Mouse (Mus musculus): ENCODE results near the gene Fra10ac1.

Fra10ac1 gene

DNA sequence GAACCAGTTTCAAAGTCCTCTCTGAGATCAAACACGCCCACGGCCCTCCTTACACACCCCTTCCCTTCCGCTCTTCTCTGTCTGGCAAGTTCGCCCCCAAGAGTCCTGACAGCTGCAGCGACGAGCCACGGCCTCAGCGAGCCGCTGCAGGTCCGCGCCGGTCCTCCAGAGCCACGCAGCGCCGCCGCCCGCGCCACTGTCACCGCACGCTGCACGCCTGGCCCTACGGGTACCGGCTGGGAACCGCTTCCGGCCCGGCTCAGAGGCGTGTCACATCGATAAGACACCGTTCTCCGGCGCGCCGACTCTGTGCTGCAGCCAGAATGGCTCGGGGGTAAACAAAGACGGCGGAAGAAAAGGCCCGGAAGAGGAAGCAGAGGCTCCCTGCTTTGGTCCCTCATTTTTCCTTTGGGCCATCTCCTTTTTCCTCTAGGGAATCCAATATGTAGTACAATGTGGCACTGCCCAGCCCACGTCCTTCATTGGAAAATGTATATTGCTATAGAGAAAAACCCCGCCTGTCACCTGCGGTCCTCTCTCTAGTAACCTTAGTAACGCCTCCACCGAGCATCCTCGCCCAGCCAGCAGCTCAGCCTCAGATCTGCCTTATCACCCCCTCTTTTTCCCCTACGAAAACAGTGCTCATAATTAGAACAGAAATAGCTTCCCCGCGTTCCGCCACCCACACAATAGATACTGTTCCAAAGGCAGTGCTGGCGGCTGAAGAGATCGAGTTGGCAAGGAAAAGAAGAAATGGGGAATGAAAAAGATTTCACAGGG, at the start of gene Fra10ac1:
TSS of gene Fra10ac1 (minus strand) at position 252 of the 780 bp plus-strand sequence.
- peak; percentile 90 for DNase-seq (ENCODE audit: extremely low read depth, insufficient read length, low spot score)

DNA sequence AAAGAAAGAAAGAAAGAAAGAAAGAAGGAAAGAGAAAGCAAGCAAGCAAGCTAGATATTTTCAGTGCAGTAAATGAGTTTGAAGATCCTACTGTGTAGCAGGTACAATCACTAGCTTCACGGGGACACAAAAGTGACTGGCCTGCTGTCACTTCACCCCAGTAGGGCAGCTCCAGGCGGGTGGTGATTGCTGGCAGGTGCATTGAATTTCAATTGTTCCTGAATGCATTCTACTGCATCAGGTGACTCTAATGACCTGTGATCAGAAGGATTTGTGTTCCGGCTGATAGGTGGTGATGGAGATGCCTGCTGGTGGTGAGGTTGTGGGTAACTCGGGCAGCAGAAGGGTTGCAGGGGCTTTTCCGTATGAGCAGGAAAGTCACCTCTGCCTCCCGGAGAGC, 47.1 kb upstream of the Fra10ac1 start:
- DNase-seq (ENCODE audit: extremely low read depth, insufficient read length, low spot score), result no peak

DNA sequence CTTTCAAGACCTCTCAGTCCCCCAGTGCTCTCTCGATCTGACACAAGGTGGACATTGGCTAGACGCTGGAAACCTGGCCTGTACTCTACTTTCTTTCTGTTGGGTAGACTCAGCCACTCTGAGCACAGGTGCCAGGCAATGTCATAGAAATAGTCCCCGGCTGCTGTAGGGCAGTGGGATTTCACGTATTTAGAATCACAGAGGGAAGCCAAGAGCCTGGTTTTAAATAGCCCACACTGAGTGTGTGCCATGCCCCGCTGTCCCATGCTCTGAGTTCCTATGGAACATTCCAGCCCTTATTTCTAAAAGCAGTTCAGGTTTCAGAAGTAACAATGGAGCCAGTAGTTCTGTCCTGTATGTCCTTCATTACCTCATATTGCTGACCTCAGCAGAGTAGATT, 43.5 kb upstream of the Fra10ac1 start:
- DNase-seq (ENCODE audit: extremely low read depth, insufficient read length, low spot score), result no peak

DNA sequence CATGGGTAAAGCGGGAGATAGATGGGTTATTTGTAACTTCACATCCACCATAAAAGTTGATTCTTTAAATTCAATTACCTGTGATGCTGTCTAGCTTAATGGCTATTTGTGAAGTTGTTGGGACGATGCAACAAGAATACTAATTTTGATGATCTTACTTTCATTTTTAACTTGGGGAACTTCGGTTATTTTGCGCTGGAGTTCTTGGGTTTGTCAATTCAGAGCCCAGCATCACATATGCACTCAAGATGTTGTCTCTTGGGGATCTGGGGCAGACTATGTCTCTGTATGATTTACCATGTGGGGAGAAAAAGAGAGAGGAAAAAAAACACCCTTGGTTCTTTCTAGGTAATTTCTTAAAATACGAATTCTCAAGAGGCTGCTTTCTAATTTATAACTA, 41.8 kb upstream of the Fra10ac1 start:
- no peak for DNase-seq (ENCODE audit: extremely low read depth, insufficient read length, low spot score)

GRCm38 (mm10) chr19:38264505-38265500, 40.8 kb upstream of the Fra10ac1 start, which contains the start of gene Lgi1:
TSS of gene Lgi1 (plus strand) at chr19:38264536.
- no peak for DNase-seq (ENCODE audit: extremely low read depth, insufficient read length, low spot score)

GRCm38 (mm10) chr19:38263829-38264504, 40.0 kb upstream of the Fra10ac1 start:
- no peak for DNase-seq (ENCODE audit: extremely low read depth, insufficient read length, low spot score)

DNA sequence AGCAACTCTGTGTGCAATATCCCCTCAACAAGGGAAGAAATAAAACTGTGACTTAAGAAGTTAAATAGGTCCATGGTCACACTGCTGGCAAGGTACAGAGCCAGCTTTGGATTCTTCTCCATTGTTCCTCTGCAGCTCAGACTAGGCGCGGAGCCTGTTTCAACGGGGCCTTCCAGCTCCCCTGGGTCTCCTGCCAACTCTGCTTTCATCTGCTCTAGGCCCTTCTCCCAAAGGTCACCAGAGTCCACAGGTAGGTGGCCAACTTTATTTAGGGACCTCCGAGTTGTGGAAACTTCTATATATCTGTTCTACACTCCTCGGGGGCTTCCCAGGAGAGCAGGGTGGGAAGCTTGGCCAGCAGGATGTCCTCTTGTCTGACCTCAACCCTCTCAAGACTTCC, 37.4 kb upstream of the Fra10ac1 start:
- DNase-seq (ENCODE audit: extremely low read depth, insufficient read length, low spot score), result no peak

DNA sequence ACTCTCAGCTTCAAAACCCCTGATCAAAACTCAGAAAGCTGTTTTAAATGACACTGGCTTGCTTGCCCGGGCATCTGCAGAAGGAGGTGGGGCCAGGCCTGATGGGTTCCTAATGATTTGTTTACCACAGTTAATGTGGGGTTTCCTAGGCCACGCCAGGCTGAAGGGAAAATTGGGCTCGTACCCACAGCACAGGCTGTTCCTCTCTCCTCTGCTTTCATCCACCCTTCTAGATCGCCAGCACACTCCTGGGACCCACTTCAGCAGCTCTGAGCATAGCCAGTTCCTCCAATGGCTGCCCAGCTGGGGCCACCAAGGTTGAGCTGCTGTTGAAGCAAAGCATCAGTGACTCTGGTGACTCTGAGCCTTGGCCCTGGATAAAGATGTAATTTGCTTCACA, 36.4 kb upstream of the Fra10ac1 start:
- no peak for DNase-seq (ENCODE audit: extremely low read depth, insufficient read length, low spot score)

- no peak for DNase-seq (ENCODE audit: extremely low read depth, insufficient read length, low spot score)
Observed at GRCm38 (mm10) chr19:38259436-38259835, 35.5 kb upstream of the Fra10ac1 start.

DNA sequence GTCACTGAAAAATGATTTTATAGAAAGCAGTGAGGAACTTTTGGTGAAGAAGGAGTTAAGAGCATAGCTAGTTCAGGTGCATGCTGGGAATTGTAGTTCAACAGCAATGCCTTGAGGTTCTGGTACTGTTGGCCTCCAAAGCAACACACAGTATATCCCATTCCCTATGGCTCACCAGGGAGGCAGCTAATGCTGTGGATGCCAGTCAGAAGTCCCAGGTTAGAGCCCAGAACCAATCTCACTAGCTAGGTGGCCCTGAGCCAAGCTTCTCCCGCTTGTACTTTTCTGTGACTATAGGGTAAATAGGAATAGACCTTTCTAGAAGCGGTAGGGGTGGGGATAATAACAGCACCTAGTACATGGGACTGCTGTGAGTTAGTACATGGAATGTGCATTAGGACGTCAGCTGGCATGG, 34.7 kb upstream of the Fra10ac1 start:
- no peak for DNase-seq (ENCODE audit: extremely low read depth, insufficient read length, low spot score)

- DNase-seq (ENCODE audit: extremely low read depth, insufficient read length, low spot score), result no peak
Observed at GRCm38 (mm10) chr19:38253796-38254195, 29.8 kb upstream of the Fra10ac1 start.

DNA sequence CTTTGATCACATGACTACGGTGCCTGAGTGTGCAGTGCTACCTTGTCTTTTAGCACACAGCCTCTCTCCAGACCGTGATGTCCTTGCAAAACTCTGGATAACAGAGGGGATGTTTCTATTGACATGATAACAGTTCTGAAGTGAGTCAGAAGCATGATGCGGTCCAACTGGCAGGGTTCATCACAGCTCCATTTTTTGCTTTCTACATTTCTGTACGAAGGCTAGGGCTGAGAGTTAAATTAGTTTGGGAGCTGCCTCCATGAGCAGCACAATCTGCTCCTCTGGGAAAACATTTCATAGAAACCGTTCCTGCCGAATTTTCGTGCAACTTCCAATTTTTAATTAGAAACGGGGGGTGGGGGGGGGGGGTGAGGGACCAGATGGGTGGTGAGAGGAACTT, 25.7 kb upstream of the Fra10ac1 start:
- no peak for DNase-seq (ENCODE audit: extremely low read depth, insufficient read length, low spot score)

DNA sequence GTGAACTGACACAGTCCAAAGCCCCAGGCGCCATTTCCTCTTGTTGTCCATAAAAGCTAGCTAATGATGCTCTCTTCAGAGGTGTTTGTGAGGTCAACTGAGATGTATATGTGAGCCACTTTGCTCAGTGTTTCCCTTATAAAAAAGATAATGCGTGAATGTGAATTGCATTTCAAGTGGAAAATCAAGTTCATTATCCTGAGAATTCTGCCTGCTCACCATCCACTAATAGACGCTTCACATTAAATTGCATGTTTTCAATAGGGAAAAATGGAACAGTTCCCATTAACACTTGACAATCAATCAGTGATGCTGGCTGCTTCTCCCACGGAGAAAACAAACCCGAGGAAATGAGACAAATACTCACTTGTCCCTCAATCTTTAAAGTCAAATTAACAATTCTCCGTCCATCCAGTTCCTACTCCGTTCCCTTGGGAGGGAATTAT, 22.2 kb upstream of the Fra10ac1 start:
- no peak for DNase-seq (ENCODE audit: extremely low read depth, insufficient read length, low spot score)

- no peak for DNase-seq (ENCODE audit: extremely low read depth, insufficient read length, low spot score)
Observed at GRCm38 (mm10) chr19:38245361-38246176, 21.6 kb upstream of the Fra10ac1 start.

- DNase-seq (ENCODE audit: extremely low read depth, insufficient read length, low spot score), result no peak
Observed at GRCm38 (mm10) chr19:38244748-38245147, 20.8 kb upstream of the Fra10ac1 start.

GRCm38 (mm10) chr19:38242314-38242852, 18.4 kb upstream of the Fra10ac1 start:
- no peak for DNase-seq (ENCODE audit: extremely low read depth, insufficient read length, low spot score)

DNA sequence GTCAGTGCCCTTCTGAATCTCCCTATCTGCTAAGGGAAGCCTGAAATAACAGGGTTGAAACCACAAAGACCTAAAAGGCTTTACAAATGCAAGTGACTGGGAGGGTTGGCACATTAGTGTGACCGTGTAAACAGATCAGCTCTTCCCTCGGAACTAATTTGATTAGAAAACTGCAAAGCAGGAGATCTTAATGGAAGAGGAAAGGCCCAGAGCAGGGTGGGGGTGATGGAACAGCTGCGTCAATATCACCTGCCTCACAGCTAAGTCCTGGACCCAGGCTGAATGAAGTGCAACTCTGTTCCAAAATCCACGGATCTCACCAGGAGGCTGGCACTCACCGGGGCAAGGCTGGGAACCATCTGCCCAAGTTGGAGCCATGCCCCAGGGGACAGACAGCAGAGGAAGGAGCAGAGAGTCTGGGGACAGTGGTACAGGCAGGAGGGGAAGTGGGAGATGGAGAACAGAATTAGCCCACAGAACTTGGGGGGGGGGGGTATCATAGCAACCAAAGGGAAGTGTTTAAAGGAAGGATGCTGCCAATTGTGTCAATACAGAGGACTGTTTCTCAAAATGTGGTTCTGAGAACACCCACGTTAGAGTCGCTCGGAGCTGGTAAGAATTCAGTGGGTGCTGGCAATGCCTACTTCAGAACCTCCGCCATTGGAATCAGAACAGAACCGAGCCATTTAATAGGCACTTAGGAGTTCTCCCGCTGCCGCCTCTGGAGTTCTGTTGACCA, 14.4 kb upstream of the Fra10ac1 start:
- DNase-seq (ENCODE audit: extremely low read depth, insufficient read length, low spot score), result no peak

DNA sequence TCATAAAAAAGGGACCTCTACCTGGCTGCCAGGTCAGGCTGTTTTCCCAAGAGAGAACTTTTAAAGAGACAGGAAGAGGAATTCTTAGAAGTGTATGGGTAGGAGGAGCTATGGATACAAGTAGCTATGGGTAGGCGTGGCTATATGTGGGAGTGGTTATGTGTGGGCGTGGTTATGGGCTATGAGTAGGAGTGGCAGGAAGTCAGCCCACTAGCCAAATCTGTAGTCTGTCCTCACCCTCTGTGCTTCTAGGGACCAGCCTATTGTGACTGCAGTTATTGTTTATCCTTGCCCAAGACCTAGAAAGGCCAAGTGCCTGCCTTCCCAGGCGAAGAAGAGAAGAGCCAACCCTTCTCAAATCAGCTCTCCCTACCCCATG, 13.9 kb upstream of the Fra10ac1 start:
- DNase-seq (ENCODE audit: extremely low read depth, insufficient read length, low spot score), result peak; percentile 28

DNA sequence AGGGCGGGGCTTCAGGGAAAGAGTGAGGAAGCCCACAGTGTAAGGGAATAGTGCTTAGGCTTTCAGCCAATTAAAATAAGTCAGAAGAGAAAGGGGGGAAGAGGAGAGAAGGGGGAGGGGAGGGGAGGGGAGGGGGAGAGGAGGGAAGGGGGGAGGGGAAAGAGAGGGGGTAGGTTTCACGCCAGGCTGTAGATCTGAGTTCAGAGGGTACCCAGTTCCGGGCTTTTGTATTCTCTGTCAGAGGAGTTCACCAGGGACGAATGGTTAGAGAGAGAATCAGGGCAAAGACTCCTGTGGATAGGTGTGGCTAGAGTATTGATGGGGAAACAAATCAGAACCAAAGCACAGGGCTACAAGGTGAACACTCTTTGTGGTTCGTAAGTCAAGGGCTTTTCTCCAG, 12.6 kb upstream of the Fra10ac1 start:
- no peak for DNase-seq (ENCODE audit: extremely low read depth, insufficient read length, low spot score)
